Mouse (Mus musculus) neural tube, embryonic 13.5 days (tissue): ENCODE measurements around the gene Bsx. TPM values are rescaled to one million over a fixed set of nuclear protein-coding genes. Genes with fewer than 3 reads are reported as not detected.
A peak's percentile ranks its signal among the peaks of the same experiment; 100 is the strongest.

ENCODE experiments used
- ATAC-seq: fragments of 200-750 bp; cut with Nextera tagmentation; 2 replicates; pipeline ENCODE4 v1.8.0; 2017; ENCODE audit warnings: low read depth, mild to moderate bottlenecking, moderate TSS enrichment, moderate library complexity
- H3K27ac ChIP-seq: fragments of 300-500 bp; sonication (generic); replicated peaks from 2 replicates; pipeline ENCODE4 v1.5.1; 2015; ENCODE audit warnings: moderate library complexity, mild to moderate bottlenecking, inconsistent platforms
- H3K27me3 ChIP-seq: fragments of 300-500 bp; sonication (generic); 2 replicates; pipeline ENCODE4 v1.6.1; 2015; ENCODE audit warnings: mild to moderate bottlenecking, inconsistent platforms
- H3K36me3 ChIP-seq: fragments of 300-500 bp; sonication (generic); 2 replicates; pipeline ENCODE4 v1.6.1; 2015; ENCODE audit warnings: mild to moderate bottlenecking, inconsistent platforms
- H3K4me1 ChIP-seq: fragments of 300-500 bp; sonication (generic); replicated peaks from 2 replicates; pipeline ENCODE4 v1.6.1; 2015; ENCODE audit warnings: inconsistent platforms
- H3K4me2 ChIP-seq: fragments of 300-500 bp; sonication (generic); 2 replicates; pipeline ENCODE4 v1.6.1; 2015; ENCODE audit warnings: inconsistent platforms, mild to moderate bottlenecking, moderate library complexity
- H3K4me3 ChIP-seq: fragments of 300-500 bp; sonication (generic); 2 replicates; pipeline ENCODE4 v1.5.1; 2015; ENCODE audit warnings: mild to moderate bottlenecking, inconsistent platforms
- H3K9ac ChIP-seq: fragments of 300-500 bp; sonication (generic); 2 replicates; pipeline ENCODE4 v1.6.1; 2015; ENCODE audit warnings: moderate library complexity, mild to moderate bottlenecking, inconsistent platforms
- H3K9me3 ChIP-seq: fragments of 300-500 bp; sonication (generic); 2 replicates; pipeline ENCODE4 v1.6.1; 2016; ENCODE audit warnings: inconsistent platforms
- WGBS: fragments of 180-500 bp; shearing (Covaris S2); methylation state at CpG from one replicate; pipeline ENCODE4 v1.1.7; 2015; 5-methylcytosine and 5-hydroxymethylcytosine counted together
- polyA plus RNA-seq: library from polyadenylated mRNA; unstranded; fragments of >200 nt; fragmentation: Nextera tagmentation; extraction: Ambion mirVana; gene quantifications from 2 replicates; pipeline ENCODE4 v1.2.1, GENCODE M21; 2015

Bsx gene
- polyA plus RNA-seq, 1 experiment from 2014 or later: not detected

GRCm38 (mm10) chr9:40872156-40872478 lies 1.8 kb upstream of the Bsx start:
- WGBS: 5% methylated on average over 8 of the region's 8 CpGs
- peaks cover 88% of the 10 kb centered on the region for H3K27me3 ChIP-seq
- no peak overlapping the region for H3K9ac ChIP-seq
- peak overlapping the region; percentile 38; the same call in 1 of the 2 replicates for H3K4me2 ChIP-seq
- H3K9me3 ChIP-seq: no peaks in the 10 kb centered on the region
- H3K4me3 ChIP-seq: peak overlapping the region; percentile 4
- H3K27ac ChIP-seq: no peak overlapping the region
- peaks cover 11% of the 10 kb centered on the region for H3K4me1 ChIP-seq
- H3K36me3 ChIP-seq: no peaks in the 10 kb centered on the region
- ATAC-seq: no peak

DNA sequence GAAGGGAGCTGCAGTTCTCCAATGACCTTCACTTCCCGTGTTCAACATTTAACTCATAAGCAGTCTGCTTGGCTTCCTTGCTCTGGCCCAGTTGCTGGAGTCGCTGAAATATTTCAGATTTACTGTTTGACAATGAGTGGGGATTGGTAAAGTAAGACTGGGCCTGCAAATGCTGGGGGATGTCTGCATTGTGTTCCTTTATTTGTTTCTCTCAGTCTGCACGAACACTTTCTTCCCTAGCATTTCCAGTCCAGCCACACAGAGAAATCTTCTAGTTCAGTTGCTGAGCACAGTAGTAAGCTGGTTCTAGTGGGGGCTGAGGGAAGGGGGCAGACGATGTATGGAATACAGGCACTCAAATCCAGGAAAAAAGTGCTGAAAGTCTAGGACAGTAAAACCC lies 1.0 kb downstream of the Bsx start:
- Histone ChIP-seq H3K9me3 (no peaks in the 10 kb centered on the region), H3K4me1 (peaks cover 26% of the 10 kb centered on the region), H3K36me3 (no peaks in the 10 kb centered on the region), H3K9ac (no peak overlapping the region), H3K4me2 (no peak overlapping the region), H3K27me3 (peaks cover 92% of the 10 kb centered on the region), H3K27ac (no peak overlapping the region), H3K4me3 (no peak overlapping the region)
- no peak for ATAC-seq
- WGBS: 7% methylated on average over 4 of the region's 4 CpGs

DNA sequence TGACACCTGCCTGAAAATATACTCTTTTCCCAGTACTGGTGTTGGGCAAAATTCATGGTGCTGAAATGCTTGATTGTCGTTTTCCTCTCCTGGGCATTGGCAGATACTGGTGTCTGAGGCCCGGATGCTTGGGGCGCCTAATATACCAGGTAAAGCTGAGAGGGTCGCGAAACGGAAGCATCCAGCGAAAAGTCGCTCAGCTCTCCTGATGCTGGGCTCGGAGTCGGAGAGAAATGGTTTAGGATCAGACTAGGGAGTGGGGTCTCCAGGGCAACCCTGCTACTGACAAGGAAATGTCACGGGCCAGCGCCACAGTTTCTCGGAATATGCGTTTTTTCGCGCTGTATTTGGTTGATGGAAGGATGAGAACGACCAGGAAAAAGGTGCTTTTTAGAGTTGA lies 1.5 kb downstream of the Bsx start:
- H3K9ac ChIP-seq: no peak overlapping the region
- WGBS: under 1% methylated on average over 17 of the region's 17 CpGs
- no peak for ATAC-seq
- no peaks in the 10 kb centered on the region for H3K36me3 ChIP-seq
- no peak overlapping the region for H3K4me2 ChIP-seq
- no peak overlapping the region for H3K4me3 ChIP-seq
- no peak overlapping the region for H3K27ac ChIP-seq
- H3K9me3 ChIP-seq: no peaks in the 10 kb centered on the region
- peaks cover 92% of the 10 kb centered on the region for H3K27me3 ChIP-seq
- H3K4me1 ChIP-seq: peaks cover 26% of the 10 kb centered on the region

DNA sequence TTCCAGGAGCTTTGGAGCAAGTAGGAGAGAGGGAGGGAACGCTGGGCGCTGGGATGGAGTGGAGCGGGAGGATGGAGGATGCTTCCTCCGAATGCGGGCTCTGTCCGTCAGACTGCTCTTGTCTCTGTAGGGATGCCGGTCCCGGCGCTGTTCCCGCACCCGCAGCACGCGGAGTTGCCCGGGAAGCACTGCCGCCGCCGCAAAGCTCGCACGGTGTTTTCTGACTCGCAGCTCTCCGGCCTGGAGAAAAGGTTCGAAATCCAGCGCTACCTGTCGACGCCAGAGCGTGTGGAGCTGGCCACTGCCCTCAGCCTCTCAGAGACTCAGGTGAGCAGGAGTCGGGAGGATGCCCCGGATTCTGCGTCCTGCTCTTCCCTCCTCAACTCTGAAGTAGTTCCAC lies 2.2 kb downstream of the Bsx start:
- H3K4me2 ChIP-seq: no peak overlapping the region
- H3K4me1 ChIP-seq: peaks cover 25% of the 10 kb centered on the region
- H3K36me3 ChIP-seq: no peaks in the 10 kb centered on the region
- ATAC-seq: no peak
- H3K9me3 ChIP-seq: no peaks in the 10 kb centered on the region
- H3K27me3 ChIP-seq: peaks cover 94% of the 10 kb centered on the region
- H3K9ac ChIP-seq: no peak overlapping the region
- WGBS: under 1% methylated on average over 29 of the region's 29 CpGs
- H3K27ac ChIP-seq: no peak overlapping the region
- no peak overlapping the region for H3K4me3 ChIP-seq

- no peak overlapping the region for H3K4me2 ChIP-seq
- no peak overlapping the region for H3K9ac ChIP-seq
- no peaks in the 10 kb centered on the region for H3K9me3 ChIP-seq
- no peaks in the 10 kb centered on the region for H3K36me3 ChIP-seq
- no peak for ATAC-seq
- no peak overlapping the region for H3K4me3 ChIP-seq
- peaks cover 20% of the 10 kb centered on the region for H3K4me1 ChIP-seq
- H3K27ac ChIP-seq: no peak overlapping the region
- peaks cover 94% of the 10 kb centered on the region for H3K27me3 ChIP-seq
- 11% methylated on average over 5 of the region's 5 CpGs for WGBS
Measured at GRCm38 (mm10) chr9:40876693-40877092, 2.8 kb downstream of the Bsx start.

DNA sequence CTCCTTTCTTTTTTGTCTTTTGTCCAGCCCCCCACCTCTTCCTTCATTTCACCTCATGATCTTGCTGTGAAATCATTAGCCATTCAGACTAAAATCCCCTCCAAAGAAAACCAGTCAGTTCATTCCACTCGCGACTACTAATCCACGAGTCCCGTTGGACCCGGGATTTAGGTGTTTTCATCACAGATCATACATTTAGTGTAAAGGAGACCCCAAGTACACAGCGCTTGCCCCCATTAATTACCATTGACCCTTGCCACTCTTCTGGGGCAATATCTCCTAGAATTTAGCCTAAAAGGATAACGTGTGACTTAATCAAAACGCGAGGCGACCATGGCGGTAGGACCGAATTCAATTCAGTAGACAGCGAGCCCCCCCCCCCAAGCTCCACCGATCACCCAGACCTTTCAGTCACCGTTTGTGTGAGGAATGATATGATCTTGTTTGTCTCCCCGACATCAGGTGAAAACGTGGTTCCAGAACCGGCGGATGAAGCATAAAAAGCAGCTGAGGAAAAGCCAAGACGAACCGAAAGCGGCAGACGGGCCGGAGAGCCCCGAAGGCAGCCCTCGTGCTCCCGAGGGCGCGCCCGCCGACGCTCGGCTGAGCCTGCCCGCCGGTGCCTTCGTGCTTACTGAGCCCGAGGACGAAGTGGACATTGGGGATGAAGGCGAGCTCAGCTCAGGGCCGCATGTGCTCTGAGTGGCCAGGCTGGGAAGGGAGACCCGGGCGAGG lies 3.4 kb downstream of the Bsx start:
- Histone ChIP-seq H3K4me3 (peak overlapping the region; percentile 8), H3K36me3 (no peaks in the 10 kb centered on the region), H3K27me3 (peaks cover 94% of the 10 kb centered on the region), H3K27ac (no peak overlapping the region), H3K4me1 (peaks cover 16% of the 10 kb centered on the region), H3K9ac (no peak overlapping the region), H3K4me2 (peak overlapping the region; percentile 39), H3K9me3 (no peaks in the 10 kb centered on the region)
- 1% methylated on average over 42 of the region's 42 CpGs for WGBS
- ATAC-seq: peak; percentile 40; the same call in 1 of the 2 replicates

DNA sequence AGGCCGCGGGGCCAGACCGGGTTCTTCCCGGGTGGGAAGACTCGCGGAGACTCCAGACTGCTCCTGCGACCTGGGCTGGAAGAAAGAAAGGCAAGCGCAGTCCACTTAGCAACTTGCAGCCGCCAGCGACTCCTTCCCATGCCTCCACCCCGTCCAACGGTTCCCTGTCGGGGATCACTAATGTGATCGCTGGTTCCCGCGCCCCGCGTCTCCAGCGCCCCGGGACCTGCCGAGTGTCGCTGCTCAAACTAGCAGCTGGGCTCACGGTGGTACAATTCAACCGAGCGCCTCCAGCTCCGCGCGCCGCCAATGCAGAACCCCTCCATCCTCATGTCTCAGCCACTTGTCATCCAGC lies 3.9 kb downstream of the Bsx start:
- Histone ChIP-seq H3K4me3 (peak overlapping the region; percentile 8), H3K9me3 (no peaks in the 10 kb centered on the region), H3K4me1 (peaks cover 16% of the 10 kb centered on the region), H3K36me3 (no peaks in the 10 kb centered on the region), H3K4me2 (peak overlapping the region; percentile 39), H3K27me3 (peaks cover 94% of the 10 kb centered on the region), H3K9ac (no peak overlapping the region), H3K27ac (no peak overlapping the region)
- under 1% methylated on average over 29 of the region's 29 CpGs for WGBS
- ATAC-seq: peak; percentile 25; the same call in 1 of the 2 replicates

- no peak overlapping the region for H3K4me2 ChIP-seq
- H3K9ac ChIP-seq: no peak overlapping the region
- H3K27ac ChIP-seq: no peak overlapping the region
- under 1% methylated on average over 32 of the region's 32 CpGs for WGBS
- H3K4me1 ChIP-seq: peaks cover 16% of the 10 kb centered on the region
- H3K36me3 ChIP-seq: no peaks in the 10 kb centered on the region
- H3K4me3 ChIP-seq: no peak overlapping the region
- no peak for ATAC-seq
- H3K27me3 ChIP-seq: peaks cover 94% of the 10 kb centered on the region
- H3K9me3 ChIP-seq: no peaks in the 10 kb centered on the region
Measured at GRCm38 (mm10) chr9:40878291-40878945, 4.5 kb downstream of the Bsx start.

- H3K9me3 ChIP-seq: no peaks in the 10 kb centered on the region
- no peaks in the 10 kb centered on the region for H3K36me3 ChIP-seq
- no peak overlapping the region for H3K4me3 ChIP-seq
- H3K9ac ChIP-seq: no peak overlapping the region
- no peak overlapping the region for H3K4me2 ChIP-seq
- 1% methylated on average over 14 of the region's 14 CpGs for WGBS
- no peak for ATAC-seq
- peaks cover 16% of the 10 kb centered on the region for H3K4me1 ChIP-seq
- no peak overlapping the region for H3K27ac ChIP-seq
- H3K27me3 ChIP-seq: peaks cover 89% of the 10 kb centered on the region
Measured at GRCm38 (mm10) chr9:40878998-40879397, 5.1 kb downstream of the Bsx start.

DNA sequence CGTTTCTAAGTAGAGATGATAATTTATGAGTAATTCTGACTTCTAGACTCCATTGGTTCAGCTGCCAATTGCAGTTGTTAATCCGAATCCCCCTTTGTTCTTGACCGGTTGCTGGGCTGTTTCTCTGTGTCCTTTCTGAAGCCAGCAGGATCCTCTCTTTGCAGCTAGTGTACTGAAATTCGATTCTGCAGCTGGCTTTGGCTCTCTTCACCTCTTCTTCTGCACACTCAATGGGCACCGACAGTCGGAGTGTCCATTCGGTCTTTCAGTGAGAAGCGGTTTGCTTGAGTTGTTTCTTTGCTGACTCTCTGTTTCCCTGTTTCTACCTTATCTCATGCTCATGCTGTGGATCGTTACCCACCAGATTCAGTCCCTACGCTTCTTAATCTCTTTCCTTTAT lies 11.7 kb downstream of the Bsx start:
- Histone ChIP-seq H3K4me1 (no peaks in the 10 kb centered on the region), H3K9me3 (no peaks in the 10 kb centered on the region), H3K27ac (no peak overlapping the region), H3K27me3 (peaks cover 86% of the 10 kb centered on the region), H3K9ac (no peak overlapping the region), H3K4me2 (no peak overlapping the region), H3K4me3 (no peak overlapping the region), H3K36me3 (no peaks in the 10 kb centered on the region)
- WGBS: 28% methylated on average over 10 of the region's 10 CpGs
- no peak for ATAC-seq

DNA sequence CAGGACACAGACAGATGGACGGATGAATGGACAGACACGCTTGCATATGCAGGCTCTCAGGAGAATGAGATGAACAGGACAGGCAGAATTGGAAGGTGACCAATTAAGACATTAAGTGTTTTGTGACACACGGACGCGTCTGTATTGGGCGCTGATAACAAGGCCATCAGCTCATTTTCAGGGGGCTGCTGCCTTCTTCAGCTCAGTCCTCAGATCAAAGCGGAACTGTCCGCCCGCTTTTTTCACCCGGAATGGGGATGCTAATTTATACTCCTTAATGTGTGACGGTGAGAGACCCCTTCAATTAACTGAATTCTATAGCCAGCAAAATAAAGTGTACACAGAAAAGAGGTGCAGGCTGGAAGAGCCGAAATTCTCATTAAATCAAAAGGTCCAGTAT lies 15.5 kb downstream of the Bsx start:
- Histone ChIP-seq H3K36me3 (no peaks in the 10 kb centered on the region), H3K9ac (no peak overlapping the region), H3K27ac (no peak overlapping the region), H3K4me2 (no peak overlapping the region), H3K27me3 (peaks cover 54% of the 10 kb centered on the region), H3K4me1 (no peaks in the 10 kb centered on the region; the same call in 1 of the 2 replicates), H3K9me3 (no peaks in the 10 kb centered on the region), H3K4me3 (no peak overlapping the region)
- 12% methylated on average over 12 of the region's 12 CpGs for WGBS
- ATAC-seq: no peak

DNA sequence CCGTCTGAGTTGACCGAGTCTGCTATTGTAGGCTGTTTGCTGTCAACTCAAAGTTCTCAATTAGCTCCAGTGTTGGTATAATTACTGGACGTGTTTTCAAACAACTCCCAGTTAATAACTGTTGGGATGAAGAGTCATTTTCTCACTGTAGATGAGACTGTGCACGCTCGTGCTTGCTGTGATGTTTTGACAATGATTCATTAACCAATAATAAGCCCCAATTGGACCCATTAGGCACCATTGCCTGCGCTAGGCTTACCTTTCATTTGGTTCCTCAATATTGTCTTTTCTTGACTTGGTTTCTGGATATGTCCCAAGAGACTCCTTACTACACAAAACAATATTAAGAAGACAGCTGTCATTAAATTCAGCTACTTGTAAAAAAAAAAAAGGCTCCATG lies 18.5 kb downstream of the Bsx start:
- Histone ChIP-seq H3K4me1 (no peaks in the 10 kb centered on the region; the same call in 1 of the 2 replicates), H3K9ac (no peak overlapping the region), H3K4me2 (no peak overlapping the region), H3K27ac (no peak overlapping the region), H3K27me3 (peaks cover 24% of the 10 kb centered on the region), H3K4me3 (no peak overlapping the region), H3K9me3 (no peaks in the 10 kb centered on the region), H3K36me3 (no peaks in the 10 kb centered on the region)
- peak; percentile 76; the same call in 1 of the 2 replicates for ATAC-seq
- 59% methylated on average over 6 of the region's 6 CpGs for WGBS
